Mouse (Mus musculus): ENCODE measurements around the gene Gm45713.
"Not testable (repeated sequence)": the region's sequence is repeated elsewhere in the genome, so short reads cannot be mapped to it uniquely, and the experiment has no call there.

Gm45713 gene

DNA sequence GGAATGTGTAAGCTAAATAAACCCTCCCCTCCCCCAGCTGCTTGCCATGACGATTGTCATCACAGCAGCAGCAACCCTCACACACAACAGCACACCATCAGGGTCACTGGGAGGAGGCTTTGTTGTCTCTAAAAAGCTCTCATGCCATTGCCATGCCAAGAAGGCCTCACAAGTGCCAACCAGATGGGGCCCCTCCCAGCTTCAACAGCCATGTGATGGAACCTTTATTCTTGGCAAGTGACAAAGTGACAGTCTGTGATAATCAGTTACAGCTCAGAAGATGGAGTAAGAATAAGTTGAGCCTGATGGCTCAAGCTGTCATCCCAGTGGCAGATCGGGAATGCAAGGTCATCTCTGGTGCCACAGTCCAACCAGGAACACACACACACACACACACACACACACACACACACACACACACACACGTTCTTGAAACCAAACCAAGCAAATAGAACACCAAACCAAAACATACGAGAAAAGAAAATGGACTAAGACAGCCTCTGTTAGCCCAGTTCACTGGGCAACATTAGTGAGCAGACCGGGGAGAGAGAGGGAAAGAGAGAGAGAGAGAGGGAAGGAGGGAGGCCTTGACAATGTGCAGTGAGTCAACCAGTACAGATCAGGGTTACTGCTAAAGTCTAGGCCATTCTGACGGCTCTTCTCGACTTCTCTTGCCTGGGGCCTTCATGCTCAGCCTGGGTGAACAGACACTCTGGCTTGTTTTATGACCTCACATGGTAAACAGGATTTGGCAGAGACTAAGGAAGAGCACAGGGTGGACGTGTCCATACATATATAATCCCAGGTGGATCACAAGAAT lies 4.1 kb upstream of the Gm45713 start:
- no peak for DNase-seq

DNA sequence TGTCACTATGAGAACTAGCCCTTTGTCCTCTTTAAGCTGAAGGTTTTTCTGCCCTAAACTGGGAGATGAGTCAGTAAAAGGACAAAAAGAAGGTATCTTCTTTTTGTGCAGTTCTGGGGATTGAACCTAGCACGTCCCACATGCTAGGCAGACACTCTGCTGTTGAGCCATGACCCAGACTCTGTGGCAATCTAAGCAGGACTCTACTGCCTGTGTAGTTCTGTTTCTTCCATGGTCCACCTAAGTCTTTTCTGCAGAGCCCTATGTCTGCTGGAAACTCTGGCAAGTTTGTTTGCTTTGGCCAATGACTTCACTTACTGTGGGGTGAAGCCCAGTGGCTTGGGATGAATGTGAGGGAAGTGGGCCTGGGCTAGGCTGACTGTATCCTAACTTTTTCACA lies 2.4 kb upstream of the Gm45713 start:
- no peak for DNase-seq

DNA sequence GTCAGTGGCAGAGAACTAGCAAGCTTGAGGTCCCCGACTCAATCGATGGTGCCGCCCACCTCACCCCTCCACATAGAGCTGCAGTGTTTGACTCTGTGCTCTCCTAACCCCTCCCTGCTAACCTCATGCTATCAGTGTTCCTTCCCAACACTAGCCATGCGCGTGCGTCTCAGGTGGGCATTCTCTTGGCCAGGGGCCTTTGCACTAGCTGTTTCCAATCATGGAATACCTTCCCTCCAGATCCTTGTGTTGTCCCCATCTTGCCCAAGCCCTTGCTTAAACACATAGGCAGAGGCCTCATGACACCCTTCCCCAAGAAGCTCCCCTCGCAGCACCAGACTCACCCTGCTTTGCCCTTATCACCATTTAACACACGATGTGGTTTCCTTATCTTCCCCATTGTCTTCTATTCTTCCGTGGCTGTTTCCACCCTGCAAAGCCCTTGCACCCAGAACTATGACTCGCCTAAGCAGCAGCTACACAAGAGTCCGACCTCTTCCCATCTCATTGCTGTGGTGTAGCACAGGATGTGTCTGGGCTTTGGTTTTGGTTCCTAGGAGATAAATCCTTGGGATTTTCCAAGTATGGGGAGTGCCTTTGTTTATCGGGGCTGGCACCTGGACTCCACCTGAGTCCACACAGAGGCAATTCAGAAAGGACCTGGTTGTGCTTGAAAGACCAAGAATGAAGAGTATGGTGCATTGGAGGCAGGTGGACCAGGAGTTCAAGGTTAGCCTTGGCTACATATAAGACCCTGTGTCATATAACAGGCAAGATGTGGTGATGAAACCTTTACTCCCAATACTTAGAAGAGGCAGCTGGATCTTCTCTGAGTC lies 1.4 kb upstream of the Gm45713 start:
- DNase-seq: no peak

- no peak for DNase-seq
Measured at GRCm38 (mm10) chr7:45135370-45135769, 661 bp downstream of the Gm45713 start.

DNA sequence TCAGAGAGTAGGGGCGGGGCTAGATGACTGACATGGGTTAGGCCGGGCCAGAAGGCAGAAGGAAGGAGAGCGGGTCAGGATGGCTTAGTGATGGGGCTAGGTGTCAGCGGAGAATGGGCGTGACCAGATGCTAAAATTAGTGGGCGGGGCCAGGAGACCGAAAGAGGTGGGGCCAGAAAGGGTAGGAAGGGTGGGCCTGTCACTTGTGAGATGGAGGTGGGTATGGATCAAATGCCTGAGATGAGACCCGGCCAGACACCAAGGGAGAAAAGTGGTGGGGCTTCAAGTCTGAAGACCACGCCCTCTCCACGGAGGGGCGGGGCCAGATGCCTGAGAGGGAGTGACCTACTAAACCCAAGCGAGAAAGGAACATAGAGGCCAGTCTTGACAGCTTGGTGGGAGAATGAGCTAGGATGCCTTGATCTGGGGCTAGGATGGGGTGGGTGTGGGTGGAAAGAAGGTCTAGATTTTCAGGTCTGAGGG lies 1.4 kb downstream of the Gm45713 start:
- DNase-seq: no peak

- no peak for DNase-seq
Measured at GRCm38 (mm10) chr7:45133446-45134159, 2.4 kb downstream of the Gm45713 start.

- no peak for DNase-seq
Measured at GRCm38 (mm10) chr7:45131850-45132249, 4.2 kb downstream of the Gm45713 start.

GRCm38 (mm10) chr7:45129776-45130512 lies 6.1 kb downstream of the Gm45713 start:
- DNase-seq: no peak

- peak; percentile 61 for DNase-seq
Measured at GRCm38 (mm10) chr7:45129318-45129717, 6.7 kb downstream of the Gm45713 start.

- DNase-seq: peak; percentile 99
Measured at GRCm38 (mm10) chr7:45128624-45129246, 7.3 kb downstream of the Gm45713 start, which contains the start of gene Rpl13a. TSS of gene Rpl13a (minus strand) at chr7:45128761.

DNA sequence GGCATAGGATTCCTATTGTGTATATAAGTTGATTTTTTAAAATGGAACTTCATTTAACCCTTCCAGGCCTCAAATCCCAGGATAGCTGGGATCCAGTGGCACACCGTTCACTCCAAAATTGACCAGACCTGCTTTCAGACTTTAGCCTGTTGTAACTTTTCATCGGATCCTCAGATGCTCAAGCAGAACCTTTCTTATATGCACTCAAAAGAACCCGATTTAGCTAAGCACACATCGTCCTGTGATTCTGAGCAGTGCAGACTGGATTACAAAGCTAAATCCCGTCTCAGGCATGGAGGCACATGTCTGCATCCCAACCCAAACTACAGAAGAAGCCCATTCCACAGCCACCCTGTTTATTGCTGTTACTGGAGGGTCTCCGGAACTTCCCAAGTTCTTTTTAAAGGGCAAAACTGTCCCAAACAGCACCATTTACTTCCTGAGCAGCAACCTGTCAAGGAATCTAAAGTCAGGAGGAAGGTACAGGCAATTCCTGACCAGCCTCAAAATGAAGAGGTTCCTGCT lies 8.3 kb downstream of the Gm45713 start:
- no peak for DNase-seq

GRCm38 (mm10) chr7:45126844-45127699 lies 9.0 kb downstream of the Gm45713 start:
- DNase-seq: no peak

DNA sequence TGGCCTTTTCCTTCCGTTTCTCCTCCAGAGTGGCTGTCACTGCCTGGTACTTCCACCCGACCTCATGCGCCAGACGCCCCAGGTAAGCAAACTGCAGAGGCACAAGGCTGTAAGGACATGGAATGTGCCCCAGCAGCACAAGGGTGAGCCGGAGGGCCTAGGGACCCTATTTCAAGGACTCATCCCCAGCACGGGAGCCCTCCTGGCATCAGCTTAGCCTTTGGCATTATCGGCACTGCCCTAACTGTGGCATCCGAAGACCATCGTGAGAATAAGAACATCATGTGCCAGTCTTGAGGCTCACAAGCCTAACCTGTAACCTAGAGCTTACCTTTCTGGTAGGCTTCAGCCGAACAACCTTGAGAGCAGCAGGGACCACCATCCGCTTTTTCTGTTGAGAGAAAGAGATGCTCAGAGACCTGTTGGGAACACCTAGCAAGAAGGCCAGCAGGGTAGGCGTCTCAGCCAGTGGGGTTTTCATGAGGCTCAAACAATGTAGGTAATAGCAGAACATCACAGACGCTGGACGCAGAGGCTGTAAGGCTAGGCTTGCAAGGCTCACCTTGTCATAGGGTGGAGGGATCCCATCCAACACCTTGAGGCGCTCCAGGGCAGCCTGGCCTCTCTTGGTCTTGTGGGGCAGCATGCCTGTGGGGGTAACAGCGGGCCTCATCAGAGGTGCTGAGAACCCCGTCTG lies 9.7 kb downstream of the Gm45713 start:
- DNase-seq: no peak

GRCm38 (mm10) chr7:45125649-45126048 lies 10.4 kb downstream of the Gm45713 start:
- DNase-seq: not testable (repeated sequence)

DNA sequence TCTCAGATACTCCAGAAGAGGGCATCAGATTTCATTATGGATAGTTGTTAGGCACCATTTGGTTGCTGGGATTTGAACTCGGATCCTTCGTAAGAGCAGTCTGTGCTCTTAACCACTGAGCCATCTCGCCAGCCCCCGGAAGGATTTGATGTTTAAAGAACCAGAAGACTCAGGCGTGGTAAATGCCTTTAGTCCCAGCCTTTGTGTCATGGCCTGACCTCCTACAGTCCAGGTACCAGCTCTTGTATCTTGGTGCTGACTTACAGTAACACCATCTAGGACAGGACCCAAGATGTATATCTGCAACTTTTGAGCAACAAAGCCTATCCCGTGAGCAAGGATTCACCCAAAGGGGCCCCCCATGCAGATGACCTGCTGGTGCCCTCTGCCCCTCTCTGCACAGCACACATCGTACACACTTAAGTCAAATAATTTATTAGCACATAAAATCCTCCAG lies 10.9 kb downstream of the Gm45713 start:
- DNase-seq: no peak

DNA sequence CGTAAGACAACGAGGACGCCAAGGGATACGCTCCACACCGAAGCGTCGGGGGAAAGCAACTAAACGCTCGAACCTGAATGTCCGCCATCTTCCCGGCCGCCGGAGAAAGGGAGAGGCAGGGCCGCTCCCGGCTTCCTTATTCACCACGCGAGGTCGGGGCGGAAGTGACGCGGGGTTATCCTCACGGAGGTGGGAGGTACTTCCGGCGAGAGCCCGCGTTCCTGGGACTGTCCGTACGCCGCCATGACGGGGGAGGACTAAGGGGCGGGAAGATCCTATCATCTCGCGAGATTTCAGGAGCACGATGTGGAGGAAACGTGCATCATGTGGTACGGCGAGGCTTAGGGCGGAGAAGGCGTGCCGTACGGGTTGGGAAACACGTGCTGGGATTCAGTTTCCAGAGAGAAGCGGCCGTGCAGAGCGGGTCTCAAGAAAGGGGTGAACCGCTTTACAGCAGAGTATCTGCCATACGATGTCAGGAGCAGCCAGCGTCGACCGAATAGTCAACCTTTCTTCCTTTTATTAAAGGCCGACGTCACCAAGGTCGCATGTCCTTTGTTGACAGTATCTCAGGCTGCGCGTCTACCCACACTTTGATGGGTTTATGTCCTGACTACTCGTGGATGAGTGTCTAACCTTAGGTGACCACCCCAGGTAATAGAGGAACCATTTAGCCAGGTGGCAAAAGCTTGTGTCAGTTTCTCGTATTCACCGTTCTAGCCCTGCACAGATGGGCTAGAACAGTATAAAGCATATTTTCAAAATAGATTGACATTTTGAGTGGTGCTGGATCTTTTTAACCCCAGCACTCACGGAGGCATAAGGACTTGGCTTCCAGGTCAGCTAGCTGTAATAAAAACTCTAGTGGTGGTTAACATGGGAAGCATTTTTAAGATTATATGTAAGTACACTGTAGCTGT lies 11.5 kb downstream of the Gm45713 start, which contains the start of gene Rps11:
TSS of gene Rps11 (minus strand) at position 216 of the 920 bp plus-strand sequence.
- DNase-seq: peak; percentile 99

DNA sequence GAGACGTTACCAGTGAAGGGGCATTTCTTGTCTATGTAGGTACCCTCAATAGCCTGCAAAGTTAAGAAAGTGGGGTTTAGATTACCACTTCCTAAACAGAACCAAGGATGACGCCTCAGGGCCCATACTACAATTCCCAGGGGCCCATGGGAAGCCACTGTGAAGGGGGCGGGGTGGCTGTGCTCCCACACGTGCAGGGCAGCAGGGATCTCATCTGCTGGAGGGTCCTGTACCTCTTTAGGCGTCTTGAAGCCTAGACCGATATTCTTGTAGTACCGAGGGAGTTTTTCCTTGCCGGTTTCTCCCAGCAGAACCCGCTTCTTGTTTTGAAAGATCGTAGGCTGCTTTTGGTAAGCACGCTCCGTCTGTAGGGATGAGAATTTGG lies 12.9 kb downstream of the Gm45713 start:
- DNase-seq: no peak

DNA sequence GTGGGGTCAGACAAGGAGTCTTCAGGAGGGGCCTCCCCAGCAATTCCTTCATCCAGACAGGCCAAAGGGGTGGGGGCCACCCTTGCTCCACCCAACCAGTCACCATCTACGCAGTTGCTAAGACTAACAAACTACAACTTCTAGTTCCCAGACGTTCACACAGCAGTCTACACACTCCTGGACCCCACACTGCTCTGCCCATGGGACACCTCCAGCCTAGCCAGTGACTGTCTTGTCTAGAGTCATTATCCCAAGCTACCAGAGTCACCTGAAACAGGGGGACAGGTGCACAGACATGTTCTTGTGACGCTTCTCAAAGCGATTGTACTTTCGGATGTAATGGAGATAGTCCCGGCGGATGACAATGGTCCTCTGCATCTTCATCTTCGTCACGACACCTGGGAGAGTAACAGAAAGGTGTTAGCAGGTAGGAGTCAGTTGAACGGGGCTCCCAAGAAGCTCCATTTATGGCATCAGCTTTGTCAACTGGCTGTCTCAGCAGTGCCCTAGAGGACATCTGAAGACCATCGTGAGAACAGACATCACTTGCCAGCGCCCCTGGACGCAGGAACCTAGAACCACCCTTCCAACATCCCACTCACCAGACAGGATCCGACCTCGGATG lies 13.4 kb downstream of the Gm45713 start:
- DNase-seq: no peak

Data from kidney, postnatal 14 days (tissue).